Mouse (Mus musculus) forebrain, postnatal 0 days (tissue): ENCODE measurements around the gene Dpep1. TPM values are rescaled to one million over a fixed set of nuclear protein-coding genes. Genes with fewer than 3 reads are reported as not detected.

Experiments
- ATAC-seq: fragments of 200-750 bp; cut with Nextera tagmentation; 2 replicates; pipeline ENCODE4 v1.8.0; 2017; ENCODE audit warnings: mild to moderate bottlenecking, moderate library complexity
- DNase-seq: peaks from one replicate; pipeline ENCODE4 v3.0.0-alpha.2; 2015
- H3K27ac ChIP-seq: fragments of 300-500 bp; sonication (generic); 2 replicates; pipeline ENCODE4 v1.5.1; 2014; ENCODE audit warnings: low read depth, mild to moderate bottlenecking, antibody characterized with exemption, low read length, moderate library complexity, mixed read lengths
- H3K27me3 ChIP-seq: fragments of 300-500 bp; sonication (generic); 2 replicates; pipeline ENCODE4 v1.6.1; 2014; ENCODE audit warnings: mild to moderate bottlenecking, low read length, mixed read lengths; ENCODE audit not compliant: insufficient read depth
- H3K36me3 ChIP-seq: fragments of 300-500 bp; sonication (generic); 2 replicates; pipeline ENCODE4 v1.6.1; 2014; ENCODE audit warnings: mild to moderate bottlenecking, moderate library complexity; ENCODE audit not compliant: insufficient read depth
- H3K4me1 ChIP-seq: fragments of 300-500 bp; sonication (generic); 2 replicates; pipeline ENCODE4 v1.6.1; 2014; ENCODE audit warnings: antibody characterized with exemption; ENCODE audit not compliant: insufficient read depth
- H3K4me2 ChIP-seq: fragments of 300-500 bp; sonication (generic); 2 replicates; pipeline ENCODE4 v1.6.1; 2014; ENCODE audit warnings: low read depth, mild to moderate bottlenecking, moderate library complexity
- H3K4me3 ChIP-seq: fragments of 300-500 bp; sonication (generic); 2 replicates; pipeline ENCODE4 v1.5.1; 2014; ENCODE audit warnings: low read depth, low read length, mixed read lengths
- H3K9ac ChIP-seq: fragments of 300-500 bp; sonication (generic); 2 replicates; pipeline ENCODE4 v1.6.1; 2014; ENCODE audit warnings: mild to moderate bottlenecking
- H3K9me3 ChIP-seq: fragments of 300-500 bp; sonication (generic); 2 replicates; pipeline ENCODE4 v1.6.1; 2016; ENCODE audit warnings: low read length
- CTCF ChIP-seq: sonication (generic); IDR thresholded peaks from 2 replicates; pipeline ENCODE4 v1.5.1; 2016; ENCODE audit warnings: antibody characterized with exemption, control low read depth, low read depth
- WGBS: fragments of 180-500 bp; shearing (Covaris S2); extraction: QIAGEN DNeasy Blood & Tissue Kit; methylation state at CpG from one replicate; pipeline ENCODE4 v1.1.7; 2014; 5-methylcytosine and 5-hydroxymethylcytosine counted together
- polyA plus RNA-seq: library from polyadenylated mRNA; unstranded; fragments of >200 nt; fragmentation: Nextera tagmentation; extraction: Ambion mirVana; gene quantifications from 2 replicates; pipeline ENCODE4 v1.2.1, GENCODE M21; 2015
- total RNA-seq: library from RNA; depleted of rRNA; stranded (reverse); fragments of >200 nt; gene quantifications from 2 replicates; pipeline ENCODE4 v1.2.3, GENCODE M21; 2014

The Dpep1 gene
- total and polyA plus RNA-seq, 2 experiments from 2014 or later, result 0.46 to 0.57 TPM

DNA sequence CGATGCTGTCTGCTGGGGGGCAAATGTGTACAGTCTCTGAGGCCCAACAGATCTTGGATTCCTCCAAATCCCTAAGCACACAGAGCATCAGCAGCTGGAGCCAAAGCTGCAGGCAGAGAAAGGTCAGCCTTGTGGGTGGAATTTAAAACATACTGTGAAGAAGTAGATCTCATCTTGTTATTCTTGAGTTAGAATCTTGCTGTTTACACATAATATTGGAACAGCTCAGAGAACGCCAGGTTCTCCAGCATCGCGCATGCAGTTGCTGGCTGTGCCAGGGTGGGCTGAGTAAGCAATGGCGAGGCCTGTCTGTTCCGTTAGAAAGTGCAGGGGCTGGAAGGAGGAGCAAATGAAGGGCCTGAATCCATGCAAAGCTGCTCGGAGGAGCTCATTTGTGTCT, 39.7 kb upstream of the Dpep1 start:
- ATAC-seq, result no peak; the same call in 1 of the 2 replicates
- Histone ChIP-seq H3K4me1 (no peaks in the 10 kb centered on the region), H3K4me2 (no peak overlapping the region), H3K4me3 (no peak overlapping the region), H3K27me3 (no peaks in the 10 kb centered on the region), H3K36me3 (no peaks in the 10 kb centered on the region), H3K9ac (no peak overlapping the region), H3K9me3 (no peaks in the 10 kb centered on the region), H3K27ac (no peak overlapping the region)
- DNase-seq, result no peak
- 59% methylated on average over 7 of the region's 7 CpGs for WGBS
- no peak for TF ChIP-seq CTCF

DNA sequence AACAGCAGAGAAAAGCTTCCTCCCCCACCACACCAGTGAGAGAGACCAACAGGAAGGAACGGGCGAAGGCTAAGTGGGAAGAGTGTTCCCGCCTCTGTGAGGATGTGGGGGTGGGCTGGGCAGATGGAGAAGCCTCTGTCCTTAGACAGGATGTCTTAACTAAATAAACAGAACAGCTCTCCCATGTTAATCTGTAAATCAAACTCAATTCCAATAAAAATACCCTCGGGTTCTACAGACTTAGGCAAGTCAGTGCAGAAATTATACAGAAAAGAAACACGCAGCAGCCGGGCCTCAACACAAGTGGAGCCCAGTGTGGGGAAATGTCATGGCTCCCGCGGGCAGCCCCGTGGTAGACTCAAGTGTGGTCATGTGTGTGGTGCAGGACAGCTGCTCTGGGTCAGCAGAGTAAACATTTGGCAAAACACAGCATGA, 35.3 kb upstream of the Dpep1 start:
- Histone ChIP-seq H3K9me3 (no peaks in the 10 kb centered on the region), H3K36me3 (no peaks in the 10 kb centered on the region), H3K27ac (no peak overlapping the region), H3K4me3 (no peak overlapping the region), H3K27me3 (no peaks in the 10 kb centered on the region), H3K4me1 (no peaks in the 10 kb centered on the region), H3K9ac (no peak overlapping the region), H3K4me2 (no peak overlapping the region)
- DNase-seq (no peak), ATAC-seq (no peak)
- WGBS, result 67% methylated on average over 9 of the region's 9 CpGs
- no peak for TF ChIP-seq CTCF

DNA sequence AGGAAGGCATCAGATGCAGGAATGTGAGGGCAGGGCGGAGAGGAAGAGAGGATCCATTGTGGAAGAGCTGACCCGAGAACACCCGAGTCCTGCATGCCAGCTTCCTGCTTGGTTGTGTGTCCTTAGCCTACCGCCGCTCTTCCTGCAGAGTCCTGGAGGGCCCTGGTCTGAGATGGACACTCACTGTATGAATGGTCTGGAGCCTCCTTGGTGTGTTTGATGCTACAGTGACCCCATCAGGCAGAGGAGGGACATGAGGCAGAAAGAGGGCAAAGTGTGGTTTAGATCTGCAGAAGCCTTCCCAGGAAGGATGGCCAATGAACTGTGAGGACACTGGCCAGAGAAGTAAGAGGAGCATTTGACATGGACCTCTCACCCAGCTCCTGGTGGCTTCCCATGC, 30.9 kb upstream of the Dpep1 start:
- no peak for ATAC-seq
- Histone ChIP-seq H3K4me3 (no peak overlapping the region), H3K9me3 (no peaks in the 10 kb centered on the region), H3K9ac (no peak overlapping the region), H3K4me1 (no peaks in the 10 kb centered on the region), H3K36me3 (no peaks in the 10 kb centered on the region), H3K27ac (no peak overlapping the region), H3K4me2 (no peak overlapping the region), H3K27me3 (no peaks in the 10 kb centered on the region)
- TF ChIP-seq CTCF, result peak; percentile 53
- no peak for DNase-seq
- WGBS, result 78% methylated on average over 5 of the region's 5 CpGs

DNA sequence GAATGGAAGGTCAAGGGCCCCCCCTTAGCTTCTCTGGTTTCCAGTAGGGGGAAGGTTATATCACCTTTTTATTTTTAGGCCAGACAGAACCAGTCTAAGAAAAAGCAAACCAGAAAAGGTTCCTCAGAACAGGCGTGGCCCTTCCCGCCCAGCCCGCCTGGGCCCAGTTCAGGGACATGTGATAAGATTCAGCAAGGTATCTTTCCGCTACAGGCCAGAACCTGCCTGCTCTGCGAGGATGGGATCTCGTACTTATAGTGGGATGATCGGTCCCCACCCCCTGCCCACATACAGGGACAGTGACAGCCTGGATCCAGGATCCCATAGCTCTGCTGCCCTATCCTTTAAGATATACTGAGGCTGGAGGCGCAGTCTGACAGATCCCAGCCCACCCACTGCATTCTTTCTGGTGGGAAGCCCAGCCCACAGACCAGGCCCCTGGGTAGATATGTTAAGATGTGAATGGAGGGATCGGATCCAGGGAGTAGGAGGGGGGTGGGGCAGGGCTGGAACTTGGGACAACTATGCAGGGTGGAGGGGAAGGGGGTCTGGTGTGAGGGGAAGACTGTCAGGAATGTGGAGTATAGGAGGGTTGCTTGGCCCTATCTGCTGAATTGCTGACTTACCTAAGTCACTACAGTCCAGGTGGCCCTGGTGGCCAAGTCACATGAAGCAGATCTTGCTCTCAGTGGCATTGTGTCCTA, 29.8 kb upstream of the Dpep1 start:
- ATAC-seq (no peak), DNase-seq (no peak)
- no peaks in the 10 kb centered on the region for H3K27me3 ChIP-seq
- no peak overlapping the region for H3K4me3 ChIP-seq
- no peak for TF ChIP-seq CTCF
- no peak overlapping the region for H3K4me2 ChIP-seq
- 85% methylated on average over 9 of the region's 9 CpGs for WGBS
- no peak overlapping the region for H3K27ac ChIP-seq
- no peaks in the 10 kb centered on the region for H3K36me3 ChIP-seq
- H3K9ac ChIP-seq, result no peak overlapping the region
- H3K9me3 ChIP-seq, result no peaks in the 10 kb centered on the region
- no peaks in the 10 kb centered on the region for H3K4me1 ChIP-seq

DNA sequence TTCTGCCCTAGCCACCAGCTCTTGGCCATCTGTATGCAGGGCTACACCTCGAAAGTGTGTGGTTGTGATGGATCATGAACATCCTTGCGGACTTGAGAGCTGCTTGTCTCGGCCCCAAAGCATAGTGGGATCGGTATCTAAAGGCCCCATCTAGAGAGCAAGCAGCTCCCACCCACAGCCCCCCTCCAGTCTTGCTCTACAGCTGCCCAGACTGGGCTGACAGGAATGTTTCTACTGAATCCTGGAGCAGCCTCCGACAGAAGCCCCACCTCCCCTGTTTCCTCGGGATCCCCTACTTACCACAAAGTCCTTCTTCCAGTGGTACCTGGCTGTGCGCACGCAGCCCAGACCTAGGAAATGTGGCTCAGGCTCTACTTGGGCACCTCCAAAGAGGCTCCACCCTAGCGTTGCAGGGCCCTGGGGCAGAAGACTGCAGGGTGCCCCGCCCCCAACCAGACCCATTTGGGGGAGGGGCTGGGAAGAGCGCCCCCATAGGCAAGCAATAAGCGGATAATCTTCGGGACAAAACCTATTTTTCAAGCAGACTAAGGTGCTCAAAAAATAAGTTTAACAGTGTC, 28.1 kb upstream of the Dpep1 start, which contains the start of gene Sult5a1:
Gene Sult5a1 (minus strand): TSS at position 428 of the 578 bp plus-strand sequence.
- Histone ChIP-seq H3K27me3 (no peaks in the 10 kb centered on the region), H3K4me3 (no peak within 1 kb of the TSS), H3K4me2 (no peak within 1 kb of the TSS), H3K27ac (no peak within 1 kb of the TSS), H3K9me3 (no peaks in the 10 kb centered on the region), H3K36me3 (no peaks in the 10 kb centered on the region), H3K4me1 (no peaks in the 10 kb centered on the region), H3K9ac (no peak within 1 kb of the TSS)
- ATAC-seq (no peak), DNase-seq (no peak)
- TF ChIP-seq CTCF, result no peak
- WGBS, result 34% methylated on average over 13 of the region's 13 CpGs

DNA sequence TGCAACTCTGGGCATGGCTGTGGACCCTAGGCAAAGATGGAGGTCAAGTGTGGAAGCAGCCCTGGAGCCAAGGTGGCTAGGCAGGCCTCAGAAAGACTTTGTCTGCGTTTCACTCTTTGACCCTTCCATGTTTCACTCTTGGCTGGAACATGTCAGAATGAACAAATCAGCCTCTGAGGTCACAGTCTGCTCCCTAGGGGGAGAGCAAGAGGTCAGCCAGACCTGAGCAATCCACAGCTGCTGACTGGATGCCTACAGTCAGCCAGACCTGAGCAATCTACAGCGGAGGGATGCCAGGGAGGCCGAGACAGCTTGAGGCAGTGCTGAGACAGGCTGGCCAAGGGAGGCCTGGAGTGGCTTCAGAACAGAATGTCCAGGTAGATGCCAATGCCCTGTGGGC, 4.7 kb upstream of the Dpep1 start:
- Histone ChIP-seq H3K9me3 (0 out of 2 replicates have a peak, but pooled peaks cover 3% of the 10 kb centered on the region), H3K4me1 (no peaks in the 10 kb centered on the region), H3K9ac (no peak overlapping the region), H3K27me3 (no peaks in the 10 kb centered on the region), H3K4me3 (no peak overlapping the region), H3K36me3 (no peaks in the 10 kb centered on the region), H3K27ac (no peak overlapping the region), H3K4me2 (no peak overlapping the region)
- whole genome bisulfite sequencing, result 80% methylated on average over 3 of the region's 3 CpGs
- TF ChIP-seq CTCF, result no peak
- ATAC-seq (no peak), DNase-seq (no peak)

DNA sequence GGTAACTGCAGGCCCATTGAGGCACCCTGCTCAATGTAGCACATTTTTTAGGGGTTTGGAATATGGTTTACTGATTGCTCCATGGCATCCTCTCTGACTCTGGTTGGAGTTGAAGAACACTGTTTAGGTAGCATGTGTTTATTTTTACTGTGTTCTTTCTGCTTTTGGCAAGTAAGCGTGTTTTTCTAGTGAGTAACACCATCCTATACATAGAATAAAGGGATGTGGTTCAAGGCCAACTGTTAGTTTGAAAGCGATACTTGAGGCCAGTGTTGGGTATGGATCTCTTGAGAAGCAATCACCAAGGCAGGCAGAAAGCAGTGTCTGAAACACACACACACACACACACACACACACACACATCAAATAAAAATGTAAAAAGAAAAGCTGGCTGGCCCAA, 2.0 kb downstream of the Dpep1 start:
- Histone ChIP-seq H3K27me3 (no peaks in the 10 kb centered on the region), H3K4me1 (no peaks in the 10 kb centered on the region), H3K4me3 (no peak overlapping the region), H3K9me3 (no peaks in the 10 kb centered on the region), H3K36me3 (no peaks in the 10 kb centered on the region), H3K27ac (no peak overlapping the region), H3K9ac (no peak overlapping the region), H3K4me2 (no peak overlapping the region)
- WGBS, result 92% methylated on average over 2 of the region's 2 CpGs
- ATAC-seq (no peak), DNase-seq (no peak)
- TF ChIP-seq CTCF, result no peak
